Mouse (Mus musculus): ENCODE data around the gene Zbtb41. TPM values are rescaled to one million over a fixed set of nuclear protein-coding genes. Genes with fewer than 3 reads are reported as not detected.
"Not testable (repeated sequence)": the region's sequence is repeated elsewhere in the genome, so short reads cannot be mapped to it uniquely, and the experiment has no call there.

Zbtb41 gene
- polyA plus RNA-seq, 1 experiment from 2014 or later = 13.3 TPM

GRCm38 (mm10) chr1:139407701-139408100 lies 14.4 kb upstream of the Zbtb41 start:
- WGBS = 58% methylated on average over 5 of the region's 5 CpGs
- Histone ChIP-seq H3K4me2 (ENCODE audit: low read depth, low read length) (no peak overlapping the region), H3K4me3 (ENCODE audit: low read depth, low read length) (no peak overlapping the region), H3K27ac (replicated peaks; ENCODE audit: low read depth, low read length) (no peak overlapping the region), H3K27me3 (replicated peaks; ENCODE audit: control insufficient read depth, insufficient read depth, low read length) (no peaks in the 10 kb centered on the region), H3K9me3 (ENCODE audit: control insufficient read depth, low read length) (no peaks in the 10 kb centered on the region), H3K36me3 (ENCODE audit: control insufficient read depth, insufficient read depth, low read length) (no peaks in the 10 kb centered on the region), H3K9ac (ENCODE audit: low read depth, low read length) (no peak overlapping the region), H3K4me1 (ENCODE audit: control insufficient read depth, insufficient read depth, low read length) (no peaks in the 10 kb centered on the region)
- no peak for DNase-seq (ENCODE audit: low spot score)
- no peak for ATAC-seq (ENCODE audit: low read depth)

- 74% methylated on average over 2 of the region's 2 CpGs for WGBS
Observed at GRCm38 (mm10) chr1:139412365-139412764, 9.7 kb upstream of the Zbtb41 start.

GRCm38 (mm10) chr1:139413465-139413864 lies 8.6 kb upstream of the Zbtb41 start:
- no peak overlapping the region for H3K4me3 ChIP-seq (ENCODE audit: low read depth, low read length)
- no peak for ATAC-seq (ENCODE audit: low read depth)
- H3K4me2 ChIP-seq (ENCODE audit: low read depth, low read length) = no peak overlapping the region
- no peaks in the 10 kb centered on the region for H3K36me3 ChIP-seq (ENCODE audit: control insufficient read depth, insufficient read depth, low read length)
- no peak overlapping the region for H3K9ac ChIP-seq (ENCODE audit: low read depth, low read length)
- no peaks in the 10 kb centered on the region for H3K9me3 ChIP-seq (ENCODE audit: control insufficient read depth, low read length)
- no peaks in the 10 kb centered on the region for H3K4me1 ChIP-seq (ENCODE audit: control insufficient read depth, insufficient read depth, low read length)
- DNase-seq (ENCODE audit: low spot score) = no peak
- 75% methylated on average over 3 of the region's 3 CpGs for WGBS
- no peak overlapping the region for H3K27ac ChIP-seq (replicated peaks; ENCODE audit: low read depth, low read length)
- no peaks in the 10 kb centered on the region for H3K27me3 ChIP-seq (replicated peaks; ENCODE audit: control insufficient read depth, insufficient read depth, low read length)

More at GRCm38 (mm10) chr1:139412365-139412764, 9.7 kb upstream of the Zbtb41 start:
- H3K27ac ChIP-seq (replicated peaks; ENCODE audit: low read depth, low read length); H3K4me2 ChIP-seq (ENCODE audit: low read depth, low read length); H3K27me3 ChIP-seq (replicated peaks; ENCODE audit: control insufficient read depth, insufficient read depth, low read length); H3K36me3 ChIP-seq (ENCODE audit: control insufficient read depth, insufficient read depth, low read length); H3K4me1 ChIP-seq (ENCODE audit: control insufficient read depth, insufficient read depth, low read length); H3K4me3 ChIP-seq (ENCODE audit: low read depth, low read length); ATAC-seq (ENCODE audit: low read depth); H3K9me3 ChIP-seq (ENCODE audit: control insufficient read depth, low read length); DNase-seq (ENCODE audit: low spot score); H3K9ac ChIP-seq (ENCODE audit: low read depth, low read length): not testable (repeated sequence)

- ATAC-seq (ENCODE audit: low read depth) (peak; percentile 7; the same call in 1 of the 2 replicates), DNase-seq (ENCODE audit: low spot score) (no peak)
- peak overlapping the region; percentile 96 for H3K9ac ChIP-seq (ENCODE audit: low read depth, low read length)
- no peaks in the 10 kb centered on the region for H3K27me3 ChIP-seq (replicated peaks; ENCODE audit: control insufficient read depth, insufficient read depth, low read length)
- H3K36me3 ChIP-seq (ENCODE audit: control insufficient read depth, insufficient read depth, low read length) = 0 out of 2 replicates have a peak, but pooled peaks cover 5% of the 10 kb centered on the region
- no peaks in the 10 kb centered on the region for H3K9me3 ChIP-seq (ENCODE audit: control insufficient read depth, low read length)
- peak overlapping the region; percentile 69 for H3K4me2 ChIP-seq (ENCODE audit: low read depth, low read length)
- peak overlapping the region; percentile 84; the same call in 1 of the 2 replicates for H3K27ac ChIP-seq (replicated peaks; ENCODE audit: low read depth, low read length)
- H3K4me1 ChIP-seq (ENCODE audit: control insufficient read depth, insufficient read depth, low read length) = peaks cover 25% of the 10 kb centered on the region
- 7% methylated on average over 8 of the region's 8 CpGs for WGBS
- peak overlapping the region; percentile 80 for H3K4me3 ChIP-seq (ENCODE audit: low read depth, low read length)
Observed at GRCm38 (mm10) chr1:139421521-139421874, 590 bp upstream of the Zbtb41 start.

GRCm38 (mm10) chr1:139422941-139423340 lies 853 bp downstream of the Zbtb41 start:
- DNase-seq (ENCODE audit: low spot score) (peak; percentile 56), ATAC-seq (ENCODE audit: low read depth) (no peak)
- Histone ChIP-seq H3K27ac (replicated peaks; ENCODE audit: low read depth, low read length) (peak overlapping the region; percentile 84), H3K27me3 (replicated peaks; ENCODE audit: control insufficient read depth, insufficient read depth, low read length) (no peaks in the 10 kb centered on the region), H3K4me1 (ENCODE audit: control insufficient read depth, insufficient read depth, low read length) (peaks cover 25% of the 10 kb centered on the region), H3K9ac (ENCODE audit: low read depth, low read length) (peak overlapping the region; percentile 96), H3K36me3 (ENCODE audit: control insufficient read depth, insufficient read depth, low read length) (0 out of 2 replicates have a peak, but pooled peaks cover 9% of the 10 kb centered on the region), H3K4me3 (ENCODE audit: low read depth, low read length) (peak overlapping the region; percentile 80), H3K4me2 (ENCODE audit: low read depth, low read length) (peak overlapping the region; percentile 69), H3K9me3 (ENCODE audit: control insufficient read depth, low read length) (no peaks in the 10 kb centered on the region)
- WGBS = 21% methylated on average over 10 of the region's 10 CpGs

GRCm38 (mm10) chr1:139423931-139424330 lies 1.8 kb downstream of the Zbtb41 start:
- H3K27ac ChIP-seq (replicated peaks; ENCODE audit: low read depth, low read length) = no peak overlapping the region
- H3K4me3 ChIP-seq (ENCODE audit: low read depth, low read length) = peak overlapping the region; percentile 80
- no peaks in the 10 kb centered on the region for H3K27me3 ChIP-seq (replicated peaks; ENCODE audit: control insufficient read depth, insufficient read depth, low read length)
- peaks cover 11% of the 10 kb centered on the region for H3K36me3 ChIP-seq (ENCODE audit: control insufficient read depth, insufficient read depth, low read length)
- H3K4me1 ChIP-seq (ENCODE audit: control insufficient read depth, insufficient read depth, low read length) = peaks cover 25% of the 10 kb centered on the region
- peak overlapping the region; percentile 69 for H3K4me2 ChIP-seq (ENCODE audit: low read depth, low read length)
- 58% methylated on average over 10 of the region's 10 CpGs for WGBS
- DNase-seq (ENCODE audit: low spot score) (no peak), ATAC-seq (ENCODE audit: low read depth) (no peak)
- no peaks in the 10 kb centered on the region for H3K9me3 ChIP-seq (ENCODE audit: control insufficient read depth, low read length)
- peak overlapping the region; percentile 49 for H3K9ac ChIP-seq (ENCODE audit: low read depth, low read length)

GRCm38 (mm10) chr1:139425006-139425405 lies 2.9 kb downstream of the Zbtb41 start:
- 45% methylated on average over 3 of the region's 3 CpGs for WGBS
- Histone ChIP-seq H3K27ac (replicated peaks; ENCODE audit: low read depth, low read length) (no peak overlapping the region), H3K4me2 (ENCODE audit: low read depth, low read length) (peak overlapping the region; percentile 60), H3K4me3 (ENCODE audit: low read depth, low read length) (peak overlapping the region; percentile 30), H3K9ac (ENCODE audit: low read depth, low read length) (peak overlapping the region; percentile 45; the same call in 1 of the 2 replicates), H3K4me1 (ENCODE audit: control insufficient read depth, insufficient read depth, low read length) (peaks cover 25% of the 10 kb centered on the region), H3K36me3 (ENCODE audit: control insufficient read depth, insufficient read depth, low read length) (peaks cover 21% of the 10 kb centered on the region), H3K27me3 (replicated peaks; ENCODE audit: control insufficient read depth, insufficient read depth, low read length) (no peaks in the 10 kb centered on the region), H3K9me3 (ENCODE audit: control insufficient read depth, low read length) (no peaks in the 10 kb centered on the region)
- ATAC-seq (ENCODE audit: low read depth) = no peak
- no peak for DNase-seq (ENCODE audit: low spot score)

DNA sequence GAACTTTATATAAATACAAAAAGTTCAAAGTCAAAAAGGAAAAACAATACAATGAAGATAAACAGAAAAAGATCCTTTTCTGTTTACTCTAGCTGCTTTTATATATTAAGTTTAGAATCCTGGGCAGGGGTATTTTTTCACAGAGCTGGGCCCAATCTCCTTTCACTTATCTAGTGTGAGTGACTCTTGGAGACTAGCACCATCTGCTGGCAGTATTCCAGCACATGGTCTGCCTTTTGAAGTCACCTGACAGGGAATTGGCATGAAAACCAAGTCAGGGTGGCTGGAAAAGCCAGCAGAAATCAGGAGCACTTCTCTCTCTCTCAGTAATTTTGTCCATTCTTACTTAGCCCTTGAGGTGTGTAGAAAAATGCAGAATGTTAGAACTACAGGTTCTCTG lies 16.3 kb downstream of the Zbtb41 start:
- Histone ChIP-seq H3K4me3 (ENCODE audit: low read depth, low read length) (no peak overlapping the region), H3K36me3 (ENCODE audit: control insufficient read depth, insufficient read depth, low read length) (peaks cover 62% of the 10 kb centered on the region), H3K4me1 (ENCODE audit: control insufficient read depth, insufficient read depth, low read length) (no peaks in the 10 kb centered on the region), H3K9ac (ENCODE audit: low read depth, low read length) (no peak overlapping the region), H3K9me3 (ENCODE audit: control insufficient read depth, low read length) (no peaks in the 10 kb centered on the region), H3K4me2 (ENCODE audit: low read depth, low read length) (no peak overlapping the region), H3K27me3 (replicated peaks; ENCODE audit: control insufficient read depth, insufficient read depth, low read length) (no peaks in the 10 kb centered on the region), H3K27ac (replicated peaks; ENCODE audit: low read depth, low read length) (no peak overlapping the region)
- DNase-seq (ENCODE audit: low spot score) = peak; percentile 73
- ATAC-seq (ENCODE audit: low read depth) = no peak

- not testable (repeated sequence) for H3K27me3 ChIP-seq (replicated peaks; ENCODE audit: control insufficient read depth, insufficient read depth, low read length); H3K4me2 ChIP-seq (ENCODE audit: low read depth, low read length); H3K4me1 ChIP-seq (ENCODE audit: control insufficient read depth, insufficient read depth, low read length); ATAC-seq (ENCODE audit: low read depth); H3K27ac ChIP-seq (replicated peaks; ENCODE audit: low read depth, low read length); H3K9ac ChIP-seq (ENCODE audit: low read depth, low read length); H3K4me3 ChIP-seq (ENCODE audit: low read depth, low read length); H3K9me3 ChIP-seq (ENCODE audit: control insufficient read depth, low read length); DNase-seq (ENCODE audit: low spot score)
- WGBS = 90% methylated on average over 9 of the region's 9 CpGs
- peaks cover 45% of the 10 kb centered on the region for H3K36me3 ChIP-seq (ENCODE audit: control insufficient read depth, insufficient read depth, low read length)
Observed at GRCm38 (mm10) chr1:139443103-139443502, 21.0 kb downstream of the Zbtb41 start.
